Mouse (Mus musculus) macrophage (primary cell): ENCODE results near the gene Dpp9. TPM values are rescaled to one million over a fixed set of nuclear protein-coding genes. Genes with fewer than 3 reads are reported as not detected.

Source experiments
- H3K27ac ChIP-seq: fragments of 350-480 bp; formaldehyde crosslinking; 2 replicates; pipeline ENCODE4 v1.9.0; 2021
- H3K36me3 ChIP-seq: fragments of 350-480 bp; formaldehyde crosslinking; 2 replicates; pipeline ENCODE4 v1.9.0; 2021; ENCODE audit errors: inconsistent target
- H3K4me3 ChIP-seq: fragments of 350-480 bp; formaldehyde crosslinking; 2 replicates; pipeline ENCODE4 v1.9.0; 2021; ENCODE audit errors: inconsistent target
- H3K79me2 ChIP-seq: fragments of 350-480 bp; formaldehyde crosslinking; 2 replicates; pipeline ENCODE4 v1.9.0; 2021; ENCODE audit errors: inconsistent target
- WGBS: methylation state at CpG from one replicate; pipeline ENCODE4 v1.1.7; 2026; ENCODE audit warnings: inconsistent platforms; ENCODE audit not compliant: missing documents; 5-methylcytosine and 5-hydroxymethylcytosine counted together
- polyA plus RNA-seq: library from polyadenylated mRNA; stranded (reverse); fragments of 250-400 nt; gene quantifications from 3 replicates; pipeline ENCODE4 v1.2.4, GENCODE M21; 2018; ENCODE audit warnings: inconsistent platforms

Dpp9 gene
- polyA plus RNA-seq, 1 experiment from 2014 or later = 19.4 TPM

DNA sequence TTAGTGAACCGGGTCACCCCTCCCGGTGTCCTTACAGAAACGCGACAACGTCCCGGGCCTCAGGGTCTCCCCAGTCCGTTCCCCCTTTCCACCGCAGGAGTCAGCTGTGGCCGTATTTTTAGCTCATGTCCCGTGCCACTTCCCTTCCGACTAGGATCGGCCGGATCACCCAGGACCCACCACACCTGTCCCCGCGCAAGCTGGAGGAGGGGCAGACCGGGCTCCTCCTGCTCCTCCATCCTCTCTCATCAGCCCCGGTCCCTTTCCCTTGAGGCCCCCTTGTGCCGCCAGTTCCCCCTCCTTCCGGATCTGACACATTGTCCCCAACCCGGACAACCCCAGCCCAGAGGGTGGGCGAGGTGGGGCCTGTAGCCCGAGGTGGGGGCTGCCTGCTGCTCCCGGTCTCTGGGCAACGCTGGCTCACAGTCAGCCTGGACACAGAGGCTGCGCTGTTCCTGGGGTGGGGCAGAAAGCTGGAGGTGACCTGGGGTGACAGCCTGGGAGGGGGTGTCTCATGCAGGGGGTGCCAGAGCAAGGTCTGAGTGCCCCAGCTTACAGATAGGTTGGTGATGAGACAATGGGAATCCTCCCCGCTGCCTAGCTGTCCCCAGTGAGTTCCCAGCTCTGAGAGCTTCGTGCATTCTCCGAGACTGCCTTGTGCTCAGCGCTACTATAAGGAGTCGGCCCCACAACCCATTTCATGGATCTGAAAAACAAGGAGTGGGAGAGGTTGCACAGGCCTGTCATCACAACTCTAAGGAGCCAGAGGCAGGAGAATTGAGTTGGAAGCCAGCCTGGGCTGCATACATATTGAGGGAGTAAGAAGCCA lies 69.7 kb downstream of the Dpp9 start:
- WGBS = 10% methylated on average over 28 of the region's 30 CpGs
- Histone ChIP-seq H3K27ac (no peak overlapping the region), H3K79me2 (no peaks in the 10 kb centered on the region), H3K36me3 (no peaks in the 10 kb centered on the region), H3K4me3 (no peak overlapping the region)

DNA sequence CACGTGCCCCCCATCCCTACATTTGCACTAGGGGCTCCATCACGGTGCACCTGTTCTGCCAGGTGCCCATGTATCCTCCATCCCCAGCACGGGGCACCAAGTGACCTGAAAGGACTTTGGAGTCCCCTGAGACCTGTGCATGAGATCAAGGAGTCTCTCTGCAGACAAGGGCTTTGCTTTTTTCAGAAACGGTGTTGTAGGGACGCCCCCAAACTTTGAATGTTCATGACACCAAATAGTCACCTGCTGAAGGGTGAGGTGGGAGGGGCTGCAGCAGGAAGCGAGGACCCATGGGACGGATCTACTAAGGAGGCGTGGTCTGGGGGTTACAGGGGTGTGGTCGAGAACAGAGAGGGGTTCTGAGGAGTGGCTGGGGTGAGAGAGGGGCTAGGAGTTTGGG lies 70.4 kb downstream of the Dpp9 start:
- Histone ChIP-seq H3K79me2 (no peaks in the 10 kb centered on the region), H3K36me3 (no peaks in the 10 kb centered on the region), H3K4me3 (no peak overlapping the region), H3K27ac (no peak overlapping the region)
- WGBS = 49% methylated on average over 9 of the region's 9 CpGs

DNA sequence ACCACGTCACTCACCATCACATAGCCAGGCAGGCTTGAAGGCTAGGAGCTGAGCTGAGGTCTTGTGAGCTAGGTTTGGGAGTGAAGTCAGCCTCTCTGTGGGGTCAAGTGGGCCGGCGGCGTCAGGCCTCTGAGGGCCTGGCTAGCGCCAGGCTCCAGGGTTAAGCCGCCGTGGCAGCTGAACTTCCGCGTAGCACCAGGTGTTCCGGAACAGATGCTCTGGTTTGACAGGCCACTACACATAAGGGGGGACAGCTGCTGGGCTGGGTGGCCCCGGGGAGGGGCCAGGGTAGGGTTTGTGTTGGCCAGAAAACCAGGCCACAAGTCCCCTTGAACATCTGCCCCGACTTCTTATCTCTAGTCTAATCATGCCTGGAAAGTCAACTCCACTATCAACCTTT lies 71.3 kb downstream of the Dpp9 start:
- no peak overlapping the region for H3K27ac ChIP-seq
- H3K4me3 ChIP-seq = no peak overlapping the region
- no peaks in the 10 kb centered on the region for H3K79me2 ChIP-seq
- no peaks in the 10 kb centered on the region for H3K36me3 ChIP-seq
- WGBS = 63% methylated on average over 12 of the region's 12 CpGs

DNA sequence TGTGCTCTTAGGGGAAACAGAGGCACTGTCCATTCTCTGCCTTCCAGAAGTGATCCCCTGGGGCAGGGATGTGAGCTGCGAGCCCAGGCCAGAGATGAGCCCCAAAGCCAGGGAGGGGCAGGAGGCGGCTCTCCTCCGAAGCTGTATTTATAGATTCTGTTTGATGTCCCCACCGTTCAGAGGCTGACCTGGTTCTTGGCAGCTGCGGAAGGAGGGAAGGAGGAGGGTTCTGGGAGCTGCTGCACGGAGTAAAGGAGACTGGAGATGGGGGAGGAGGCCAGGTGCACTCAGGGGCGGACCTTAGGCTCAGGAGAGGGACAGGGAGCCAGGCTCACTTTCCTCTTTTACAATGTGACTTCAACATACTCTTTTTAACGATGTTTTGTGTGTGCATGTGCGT lies 72.6 kb downstream of the Dpp9 start:
- Histone ChIP-seq H3K36me3 (no peaks in the 10 kb centered on the region), H3K27ac (no peak overlapping the region), H3K4me3 (no peak overlapping the region), H3K79me2 (no peaks in the 10 kb centered on the region)
- WGBS = 64% methylated on average over 9 of the region's 9 CpGs

DNA sequence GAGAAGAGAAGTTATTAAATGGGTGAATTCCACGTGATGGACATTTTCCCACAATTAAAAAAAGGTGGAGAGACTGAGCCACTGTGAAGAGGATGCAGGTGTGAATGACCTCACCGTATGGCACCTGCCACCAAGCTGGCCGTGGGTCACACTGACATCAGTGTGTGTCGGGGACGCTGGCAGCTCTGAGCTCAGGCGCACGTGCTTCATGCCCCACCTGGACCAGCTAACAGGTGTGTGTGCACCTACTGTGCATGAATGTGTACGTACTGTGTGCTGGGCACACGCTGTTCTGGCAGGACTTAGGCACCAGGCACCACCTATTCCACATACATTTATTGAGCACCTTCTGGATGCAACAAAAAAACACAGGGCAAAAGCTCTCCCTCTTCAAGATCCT lies 74.2 kb downstream of the Dpp9 start:
- WGBS = 75% methylated on average over 9 of the region's 9 CpGs
- no peak overlapping the region for H3K4me3 ChIP-seq
- H3K79me2 ChIP-seq = no peaks in the 10 kb centered on the region
- no peak overlapping the region for H3K27ac ChIP-seq
- H3K36me3 ChIP-seq = no peaks in the 10 kb centered on the region

DNA sequence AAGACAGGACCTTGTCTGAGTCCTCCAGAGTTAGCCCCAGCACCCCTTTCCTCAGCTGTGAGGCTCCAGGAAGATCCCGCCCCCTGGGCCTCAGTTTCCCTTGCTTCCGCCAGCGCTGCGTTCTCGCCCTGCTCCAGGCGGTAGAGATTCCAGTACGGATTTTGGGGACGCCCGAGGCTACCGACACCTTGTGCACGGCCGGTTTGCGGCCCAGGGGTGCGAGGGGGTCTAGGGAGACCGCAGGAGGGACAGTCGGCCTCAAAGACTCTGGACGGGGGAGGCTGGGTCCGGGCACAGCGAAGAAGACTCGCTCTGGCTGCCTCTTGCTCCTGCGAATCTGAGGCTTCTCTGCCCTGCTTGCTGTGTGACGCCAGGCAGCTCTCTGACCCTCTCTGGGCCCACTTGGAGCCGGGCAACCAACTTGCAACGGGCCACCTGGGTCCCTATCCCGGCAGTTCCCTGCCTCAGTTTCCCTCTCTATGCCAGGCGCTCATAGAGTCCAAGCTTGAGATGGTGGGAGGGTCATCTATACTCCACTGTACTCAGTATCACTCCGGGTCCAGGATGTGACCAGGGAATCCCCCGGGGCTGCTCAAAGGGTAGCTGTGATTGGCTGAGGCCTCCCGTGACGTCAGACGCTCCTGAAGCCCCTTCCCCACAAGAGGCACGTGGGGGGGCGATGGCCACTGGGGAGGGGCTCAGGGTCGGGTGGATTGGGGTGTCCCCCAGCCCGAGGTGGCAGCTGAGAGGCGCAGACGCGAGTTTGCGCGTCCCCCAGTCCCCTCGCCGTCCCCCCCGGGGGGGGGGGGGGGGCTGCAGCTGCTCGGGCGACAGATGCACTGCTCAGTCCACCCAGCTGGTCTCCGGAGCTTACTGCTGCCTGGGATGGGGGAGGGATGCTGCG lies 76.8 kb downstream of the Dpp9 start:
- WGBS = 9% methylated on average over 42 of the region's 47 CpGs
- no peaks in the 10 kb centered on the region for H3K79me2 ChIP-seq
- H3K4me3 ChIP-seq = no peak overlapping the region
- no peaks in the 10 kb centered on the region for H3K36me3 ChIP-seq
- H3K27ac ChIP-seq = no peak overlapping the region

DNA sequence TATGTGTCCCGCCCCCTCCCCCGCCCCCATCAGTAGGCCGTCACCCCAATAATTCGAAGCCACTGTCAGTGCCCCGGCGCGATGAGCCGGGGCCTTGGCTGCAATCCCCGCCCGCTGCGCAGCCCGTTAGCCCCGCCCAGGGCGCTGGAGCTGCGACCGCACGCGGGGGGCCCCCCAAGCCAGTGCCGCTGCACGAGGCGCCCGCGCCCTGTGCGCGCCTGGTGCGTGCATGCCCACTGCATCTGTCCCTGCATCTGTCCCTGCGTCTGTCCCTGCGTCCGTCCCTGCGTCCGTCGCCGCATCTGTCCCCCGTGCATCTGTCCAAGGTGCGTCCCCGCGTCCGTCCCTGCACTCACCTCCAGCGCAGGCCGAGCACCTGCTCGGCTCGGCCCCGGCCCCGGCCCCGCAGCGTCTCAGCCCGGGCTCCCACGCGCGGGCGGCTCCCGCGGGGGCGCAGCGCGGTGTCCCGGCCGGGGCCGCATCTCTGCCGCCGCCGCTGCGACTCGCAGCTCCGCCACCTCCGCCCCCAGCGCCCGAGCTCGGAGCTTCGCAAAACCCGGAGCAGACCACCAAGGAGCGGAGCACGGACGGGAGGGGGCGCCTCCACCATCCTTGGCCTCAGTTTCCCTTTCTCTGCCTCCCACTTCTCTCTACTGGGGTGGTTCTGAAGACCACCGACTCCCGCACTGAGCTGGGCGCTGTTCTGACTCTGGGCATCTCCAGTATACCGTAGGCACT lies 78.7 kb downstream of the Dpp9 start, which contains the start of gene Sema6b:
TSS of gene Sema6b (minus strand) at position 486 of the 738 bp plus-strand sequence.
- Histone ChIP-seq H3K27ac (no peak within 1 kb of the TSS), H3K36me3 (no peaks in the 10 kb centered on the region), H3K4me3 (no peak within 1 kb of the TSS), H3K79me2 (no peaks in the 10 kb centered on the region)
- 3% methylated on average over 74 of the region's 79 CpGs for WGBS

DNA sequence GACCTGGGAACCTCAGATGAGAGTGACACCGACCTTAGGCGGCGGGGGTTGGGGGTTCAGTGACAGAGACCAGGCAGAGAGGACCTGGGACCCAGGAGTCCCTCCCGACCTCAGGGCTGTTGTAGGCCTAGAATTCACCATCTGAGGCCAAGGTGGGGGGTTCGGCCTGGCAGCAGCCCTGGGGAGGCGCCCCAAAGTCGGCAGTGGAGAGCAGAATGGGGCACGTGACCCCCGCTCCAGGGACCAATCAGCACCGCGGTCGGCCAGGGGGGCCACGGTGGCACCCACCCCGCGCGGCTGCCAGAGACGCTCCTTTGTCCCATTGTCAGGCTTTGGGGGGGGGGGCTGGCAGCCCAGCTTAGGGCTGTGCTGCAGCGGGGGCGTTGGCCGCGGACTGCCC lies 79.3 kb downstream of the Dpp9 start:
- WGBS = 31% methylated on average over 19 of the region's 21 CpGs

DNA sequence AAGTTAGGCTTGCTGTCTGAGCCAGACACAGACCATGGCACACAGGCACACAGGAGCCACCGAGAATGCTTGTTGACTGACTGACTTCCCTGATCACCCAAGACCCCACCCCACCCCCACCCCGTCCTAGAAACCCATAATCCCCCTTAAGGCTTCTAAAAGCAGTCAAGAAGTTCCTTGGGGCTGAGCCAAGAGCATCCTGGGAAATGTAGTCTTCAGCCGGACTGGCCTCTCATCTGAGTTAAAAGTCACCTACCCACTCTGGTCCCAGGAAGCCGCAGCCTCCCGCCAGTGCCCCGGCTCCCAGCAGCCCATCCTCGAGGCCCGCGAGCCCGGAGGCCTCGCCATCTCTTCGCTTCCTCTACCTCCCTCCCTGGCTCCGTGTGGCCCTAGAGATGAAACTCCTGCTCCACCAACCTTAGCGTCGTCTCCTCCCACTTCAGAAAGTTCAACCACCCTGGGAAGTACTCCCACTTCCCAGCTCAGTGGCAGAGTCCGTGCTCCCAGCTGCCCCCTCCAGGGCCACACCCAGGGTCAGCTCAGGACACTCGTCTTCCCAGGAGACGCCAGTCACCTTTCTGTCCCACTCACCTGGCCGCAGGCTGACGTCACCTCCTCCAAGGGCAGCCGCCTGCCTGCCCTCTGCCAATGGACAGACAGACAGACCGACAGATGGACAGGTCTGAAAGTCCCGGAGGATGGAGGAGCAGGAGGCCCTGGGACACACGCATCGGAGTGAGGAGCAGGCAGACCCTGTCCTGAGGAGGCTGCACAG lies 80.7 kb downstream of the Dpp9 start:
- H3K27ac ChIP-seq = no peak overlapping the region
- no peaks in the 10 kb centered on the region for H3K79me2 ChIP-seq
- H3K36me3 ChIP-seq = no peaks in the 10 kb centered on the region
- H3K4me3 ChIP-seq = no peak overlapping the region
- 77% methylated on average over 24 of the region's 25 CpGs for WGBS

More for the DNA sequence above, 79.3 kb downstream of the Dpp9 start:
- H3K79me2 ChIP-seq = no peaks in the 10 kb centered on the region
- no peaks in the 10 kb centered on the region for H3K36me3 ChIP-seq
- H3K27ac ChIP-seq = no peak overlapping the region
- no peak overlapping the region for H3K4me3 ChIP-seq

Other genes starting within 250 kb of the Dpp9 start
- not detected in 3 replicates for gene Shd, start 248.4 kb downstream of the Dpp9 start, polyA plus RNA-seq
- gene Fsd1, start 232.4 kb downstream of the Dpp9 start, polyA plus RNA-seq = not detected in 3 replicates
- 0.22 to 0.28 TPM in 2 of 3 replicates, not detected in the other for gene Stap2, start 213.3 kb downstream of the Dpp9 start, polyA plus RNA-seq
- gene Mpnd, start 213.2 kb downstream of the Dpp9 start, polyA plus RNA-seq = 31.2 to 42.2 TPM (median 38.7 TPM) in 3 replicates
- gene Sh3gl1, start 182.3 kb downstream of the Dpp9 start, polyA plus RNA-seq = 33.5 to 87.9 TPM (median 87.4 TPM) in 3 replicates
- 2.5 to 17.1 TPM (median 6.2 TPM) in 3 replicates for gene Chaf1a, start 178.5 kb downstream of the Dpp9 start, polyA plus RNA-seq
- gene Ubxn6, start 143.9 kb downstream of the Dpp9 start, polyA plus RNA-seq = 28.9 to 74.4 TPM (median 41.1 TPM) in 3 replicates
- gene Hdgfl2, start 139.3 kb downstream of the Dpp9 start, polyA plus RNA-seq = 26.3 to 28.1 TPM (median 28.1 TPM) in 3 replicates
- not detected in 3 replicates for gene Plin4, start 109.1 kb downstream of the Dpp9 start, polyA plus RNA-seq
- gene Plin5, start 101.3 kb downstream of the Dpp9 start, polyA plus RNA-seq = not detected in 3 replicates
- gene Lrg1, start 96.9 kb downstream of the Dpp9 start, polyA plus RNA-seq = 0.26 TPM in 1 of 3 replicates, not detected in the others
- 3.0 to 7.1 TPM (median 4.4 TPM) in 3 replicates for gene Sema6b, start 78.6 kb downstream of the Dpp9 start, polyA plus RNA-seq
- 1.2 to 1.7 TPM (median 1.5 TPM) in 3 replicates for gene Tnfaip8l1, start 56.4 kb downstream of the Dpp9 start, polyA plus RNA-seq
- gene Mydgf, start 35.0 kb downstream of the Dpp9 start, polyA plus RNA-seq = 33.8 to 65.3 TPM (median 50.0 TPM) in 3 replicates
- 6.6 to 13.3 TPM (median 10.2 TPM) in 3 replicates for gene Fem1a, start 37.9 kb upstream of the Dpp9 start, polyA plus RNA-seq
- gene Ticam1, start 57.9 kb upstream of the Dpp9 start, polyA plus RNA-seq = 19.5 to 36.1 TPM (median 21.2 TPM) in 3 replicates
- 40.0 to 53.0 TPM (median 46.8 TPM) in 3 replicates for gene Plin3, start 74.0 kb upstream of the Dpp9 start, polyA plus RNA-seq
- not detected in 3 replicates for gene Arrdc5, start 81.4 kb upstream of the Dpp9 start, polyA plus RNA-seq
- gene Uhrf1, start 84.4 kb upstream of the Dpp9 start, polyA plus RNA-seq = 2.3 to 57.4 TPM (median 13.6 TPM) in 3 replicates
- gene Kdm4b, start 107.2 kb upstream of the Dpp9 start, polyA plus RNA-seq = 6.8 to 13.1 TPM (median 8.6 TPM) in 3 replicates